Mouse (Mus musculus) cerebellum, adult 9-10 months (tissue): ENCODE results near the gene Olfr527.

Experiments
- DNase-seq: peaks from one replicate; pipeline ENCODE4 v3.0.0; 2022

Gene Olfr527

GRCm38 (mm10) chr7:140333717-140334116 lies at the start of gene Olfr527:
Gene Olfr527, plus strand, starts transcription at chr7:140334017.
- no peak for DNase-seq

- no peak for DNase-seq
Measured at GRCm38 (mm10) chr7:140295746-140296145, 38.1 kb upstream of the Olfr527 start.

DNA sequence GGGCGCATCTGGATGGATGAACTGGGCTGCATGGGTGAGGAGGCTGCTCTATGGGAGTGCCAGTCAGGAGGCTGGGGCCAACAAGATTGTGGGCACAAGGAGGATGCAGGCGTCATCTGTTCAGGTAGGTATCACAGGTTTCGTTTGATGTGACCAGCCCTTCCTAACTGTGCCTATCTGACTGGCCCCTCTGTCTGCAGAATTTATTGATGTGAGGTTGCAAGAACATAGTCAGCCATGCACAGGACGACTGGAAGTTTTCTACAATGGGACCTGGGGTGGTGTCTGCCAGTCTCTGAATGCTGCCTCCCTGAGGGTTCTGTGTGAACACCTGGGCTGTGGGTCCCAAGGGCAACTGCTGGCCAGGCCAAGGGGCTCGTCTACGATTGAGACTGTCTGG lies 36.9 kb upstream of the Olfr527 start:
- DNase-seq = no peak

DNA sequence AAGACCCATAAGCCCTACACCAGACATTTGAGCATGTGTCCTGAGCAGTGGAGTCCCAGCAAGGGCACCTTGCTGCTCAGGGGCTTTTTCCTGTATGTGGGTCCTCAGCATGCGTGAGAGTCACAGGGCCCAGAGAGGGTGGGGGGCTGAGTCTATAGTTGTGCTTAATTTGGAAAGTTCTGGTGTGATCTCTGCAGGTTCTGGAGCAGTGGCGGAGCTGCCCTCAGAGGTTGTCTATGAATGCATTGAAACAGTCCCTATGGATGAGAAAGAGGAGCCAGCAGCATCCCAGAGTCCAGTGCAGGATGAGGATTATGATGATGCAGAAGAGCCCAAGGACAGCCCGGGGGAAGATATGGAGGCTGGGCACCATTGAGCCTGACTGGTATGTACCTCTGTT lies 34.4 kb upstream of the Olfr527 start:
- DNase-seq = no peak

DNA sequence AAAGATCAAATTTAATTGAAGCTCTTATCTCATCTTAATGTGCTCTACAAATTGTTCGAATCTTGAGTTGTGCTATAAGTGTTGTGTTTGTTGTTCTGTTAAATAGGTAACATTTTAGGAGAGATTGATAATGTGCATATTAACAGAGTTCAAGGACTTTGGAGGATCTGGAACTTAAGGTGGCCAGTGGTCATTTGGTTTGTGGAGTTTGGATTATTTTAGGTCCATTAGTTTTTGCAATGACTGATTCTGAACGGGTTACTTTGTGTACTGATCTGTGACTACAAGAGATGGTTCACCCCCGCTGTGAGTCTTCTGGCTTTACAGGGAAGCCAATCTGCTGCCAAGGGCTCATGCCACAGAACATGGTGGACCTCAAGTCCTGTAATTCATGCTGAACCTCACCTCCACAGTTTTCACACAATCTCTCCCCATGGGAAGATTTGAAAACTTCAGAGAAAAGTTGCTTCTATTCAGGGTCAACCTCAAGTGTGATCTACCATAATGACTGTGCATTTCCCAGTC lies 13.9 kb upstream of the Olfr527 start:
- no peak for DNase-seq

DNA sequence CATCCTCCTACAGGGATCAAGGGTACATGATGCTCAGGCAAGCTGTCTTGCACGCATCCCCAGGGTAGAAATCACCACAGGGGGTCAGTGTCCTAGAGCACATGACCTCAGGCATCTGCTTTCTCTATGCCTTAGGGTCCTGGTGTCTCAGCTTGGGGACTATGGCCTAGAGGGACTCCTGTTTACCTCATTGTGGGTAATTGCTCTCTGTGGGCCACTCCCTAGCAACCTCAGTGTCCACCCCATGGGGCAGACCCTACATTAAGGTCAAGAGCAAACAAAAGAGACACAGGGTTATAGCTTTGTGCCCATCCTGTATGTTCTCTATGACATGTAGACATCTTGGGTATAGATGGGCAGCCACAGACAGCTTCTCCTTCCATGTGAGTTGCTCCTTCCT lies 13.3 kb upstream of the Olfr527 start, which contains the start of gene Olfr525:
Gene Olfr525, plus strand, starts transcription at position 301 of the 400 bp plus-strand sequence.
- DNase-seq = no peak

DNA sequence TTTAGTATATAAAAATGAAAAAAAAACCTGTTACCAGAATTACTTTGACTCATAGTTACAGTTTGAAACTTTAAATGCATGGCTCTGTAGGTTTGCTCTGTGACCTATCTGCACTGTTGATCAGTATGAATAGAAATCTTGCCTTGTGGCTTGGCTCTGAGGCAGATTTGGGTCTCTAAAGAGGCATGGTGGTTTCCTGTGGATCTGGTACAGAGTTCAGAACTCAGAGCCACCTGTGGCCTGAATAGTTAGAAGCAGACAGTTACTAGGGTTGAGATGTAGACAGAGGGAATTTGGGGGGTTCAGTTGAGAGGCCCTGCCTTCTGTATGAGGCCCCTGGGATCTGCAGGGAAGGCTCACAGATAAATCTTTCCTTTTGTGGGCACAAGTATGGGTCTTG lies 12.7 kb upstream of the Olfr527 start:
- DNase-seq = no peak

GRCm38 (mm10) chr7:140329766-140330304 lies 4.0 kb upstream of the Olfr527 start:
- DNase-seq = no peak

GRCm38 (mm10) chr7:140361571-140361970 lies 27.8 kb downstream of the Olfr527 start, which contains the start of gene Olfr60:
Gene Olfr60, minus strand, starts transcription at chr7:140361671.
- DNase-seq = no peak

GRCm38 (mm10) chr7:140374300-140374699 lies 40.5 kb downstream of the Olfr527 start:
- no peak for DNase-seq

GRCm38 (mm10) chr7:140376231-140376630 lies 42.4 kb downstream of the Olfr527 start, which contains the start of gene Olfr530:
Gene Olfr530, minus strand, starts transcription at chr7:140376331.
- no peak for DNase-seq

DNA sequence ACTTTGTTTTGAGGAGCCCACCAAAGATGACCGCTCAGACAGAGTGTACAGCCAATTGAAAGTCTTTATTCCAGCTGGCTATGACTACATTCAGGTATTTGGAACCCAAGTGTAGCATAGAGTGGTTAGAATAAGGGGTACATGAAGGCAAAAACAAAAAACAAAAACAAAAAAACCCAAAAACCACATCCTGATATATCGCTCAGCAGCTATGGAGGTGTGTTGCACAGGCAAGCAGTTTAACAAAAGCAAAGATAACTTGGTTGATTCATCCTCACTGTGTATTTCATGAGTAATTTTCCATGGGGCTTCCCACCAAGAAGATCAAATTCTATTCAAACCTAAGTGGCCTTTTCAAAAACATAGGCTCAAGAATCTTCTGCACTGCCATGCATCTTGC lies 43.1 kb downstream of the Olfr527 start:
- DNase-seq = no peak
